Mouse (Mus musculus) neural tube, embryonic 10.5 days (tissue): ENCODE measurements around the gene Mreg.
A peak's percentile ranks its signal among the peaks of the same experiment; 100 is the strongest.
"Not testable (repeated sequence)": the region's sequence is repeated elsewhere in the genome, so short reads cannot be mapped to it uniquely, and the experiment has no call there.

Experiments used
- DNase-seq: peaks from one replicate; pipeline ENCODE4 v3.0.0-alpha.2; 2017; ENCODE audit warnings: low spot score; ENCODE audit errors: extremely low spot score

The Mreg gene

DNA sequence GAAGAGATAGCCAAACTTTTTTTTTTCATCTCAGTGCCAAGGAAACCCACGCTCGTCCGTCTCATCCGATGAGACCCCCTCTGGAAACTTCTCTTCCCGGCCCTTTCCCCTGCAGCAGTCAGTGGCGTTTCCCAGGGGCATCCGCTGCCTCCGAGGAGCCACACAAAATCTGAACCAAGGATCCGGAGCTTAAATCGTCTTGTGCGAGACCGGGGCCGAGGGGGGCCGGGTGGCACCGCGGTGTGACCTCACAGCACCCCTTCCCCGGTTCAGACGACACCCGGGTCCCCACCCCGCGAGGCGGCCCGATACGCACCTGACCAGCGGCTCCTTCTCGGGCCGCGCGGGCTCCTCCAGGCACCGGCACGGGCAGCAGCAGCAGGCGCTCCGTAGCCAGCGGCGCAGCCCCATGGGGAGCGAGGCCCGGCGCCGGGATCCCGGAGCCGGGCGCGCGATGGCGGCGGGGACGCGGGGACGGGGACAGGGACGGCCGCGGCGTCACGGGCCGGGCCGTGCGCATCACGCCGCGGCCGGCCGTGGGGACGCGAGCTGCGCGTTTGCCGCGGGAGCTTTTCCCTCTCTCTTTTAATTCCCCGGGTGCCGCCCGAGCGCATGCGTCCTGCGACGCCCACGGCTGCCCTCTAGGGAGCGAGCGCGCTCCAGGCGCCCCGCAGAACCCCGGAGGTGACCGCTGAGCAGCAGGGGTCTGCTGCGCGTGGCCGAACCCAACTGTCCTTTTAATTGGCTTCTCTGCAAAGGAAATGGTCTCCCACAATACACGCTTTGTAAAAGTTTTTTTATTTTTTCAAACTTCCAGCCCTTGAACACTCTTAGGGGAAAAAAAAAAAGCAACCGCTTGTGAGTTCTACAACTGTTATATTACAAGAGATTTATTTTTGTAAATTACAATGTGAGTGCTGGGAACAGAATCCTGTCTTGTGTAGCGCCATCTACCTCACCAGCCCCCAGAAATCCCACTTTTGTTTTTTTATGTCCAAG lies at the start of gene Mreg:
TSS of gene Mreg (minus strand) at position 607 of the 999 bp plus-strand sequence.
- peak; percentile 76 for DNase-seq

DNA sequence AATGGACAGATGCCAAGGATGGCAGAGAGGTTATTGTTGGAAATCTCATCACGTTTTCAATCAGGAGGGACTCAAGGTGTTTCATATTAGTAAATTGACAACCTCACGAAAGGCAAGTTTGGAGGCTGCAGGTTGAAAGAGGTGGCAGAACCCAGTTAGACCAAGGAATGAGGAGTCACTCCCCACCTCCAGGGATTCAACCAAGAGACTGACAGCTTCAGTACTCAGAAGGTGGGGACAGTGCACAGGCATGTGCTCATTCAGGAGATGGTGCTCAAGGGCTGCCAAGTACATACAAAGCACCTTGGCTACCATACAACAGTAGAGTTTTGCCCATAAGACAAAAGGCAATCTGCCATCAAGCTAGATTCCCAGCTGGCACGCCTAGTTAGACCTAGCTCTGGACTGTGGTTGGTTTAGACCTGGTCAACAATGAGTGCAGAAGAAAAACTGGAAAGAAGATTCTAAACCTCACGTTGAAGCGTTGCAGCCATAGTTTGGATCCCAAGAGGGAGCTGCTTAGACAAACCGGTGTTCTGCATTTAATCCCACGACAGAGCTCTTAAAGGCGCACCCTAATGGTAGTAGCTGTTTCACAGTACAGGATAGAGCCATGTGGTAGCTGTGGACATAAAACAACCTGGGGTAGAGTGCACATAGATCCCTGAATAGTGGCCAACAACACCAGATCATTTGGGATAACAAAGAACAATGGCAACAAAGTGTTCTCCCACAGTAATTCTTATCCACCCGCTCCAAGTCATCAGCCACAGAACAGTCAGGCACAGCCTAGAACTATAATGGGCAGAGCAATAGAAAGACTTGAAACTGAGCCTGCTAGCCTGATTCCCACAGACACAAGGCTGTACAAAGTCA lies 44.5 kb upstream of the Mreg start:
- DNase-seq: no peak

DNA sequence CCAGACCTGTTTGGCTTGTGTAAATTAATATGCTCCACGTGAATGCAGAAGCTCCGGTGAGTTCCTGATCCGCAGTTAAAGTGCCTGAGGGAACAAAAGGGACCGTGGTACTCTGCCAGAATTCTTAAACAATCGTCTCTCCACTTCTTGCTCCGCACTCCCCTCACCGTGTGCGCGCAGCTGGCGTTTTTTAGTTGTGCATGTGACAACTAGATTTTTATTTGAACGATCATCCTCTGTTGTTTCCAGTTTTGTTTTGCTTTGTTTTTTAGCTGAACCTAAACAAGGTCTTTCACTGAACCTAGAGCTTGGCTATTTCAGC lies 43.7 kb upstream of the Mreg start:
- DNase-seq: no peak

DNA sequence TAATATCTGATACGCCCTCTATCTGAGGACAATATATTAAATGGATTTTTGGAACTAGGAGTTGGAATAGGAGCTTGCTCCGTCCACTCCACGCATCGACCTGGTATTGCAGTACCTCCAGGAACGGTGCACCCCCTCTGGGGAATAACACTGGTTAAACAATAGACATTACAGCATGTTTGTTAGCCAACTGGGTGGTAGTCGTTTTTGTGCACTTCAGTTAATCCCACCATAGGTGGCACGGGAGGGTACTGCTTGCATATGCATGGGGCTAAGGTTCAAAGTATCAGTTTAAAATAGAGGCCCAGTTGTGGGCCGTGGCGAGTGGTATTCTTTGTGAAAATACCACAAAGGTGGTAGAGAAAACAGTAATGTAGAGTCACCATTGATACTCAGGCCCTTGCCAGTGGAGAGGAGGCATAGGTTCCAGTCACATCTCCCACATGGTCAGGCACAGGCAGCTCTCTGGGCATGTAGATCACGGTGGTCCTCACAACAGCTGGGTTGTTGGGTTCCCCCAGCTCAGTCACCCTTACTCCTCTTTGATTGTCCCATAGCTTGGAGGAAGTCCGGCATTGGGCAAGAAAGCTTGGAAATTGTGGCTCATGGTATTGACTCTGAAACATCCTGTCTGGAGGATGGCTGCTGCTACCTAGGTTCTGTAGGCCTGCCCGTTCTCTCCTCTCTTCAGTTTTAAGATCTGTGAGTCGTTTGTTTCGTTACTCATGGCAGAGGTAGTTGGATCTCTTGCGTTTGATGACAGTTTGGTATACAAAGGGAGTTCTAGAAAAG lies 43.2 kb upstream of the Mreg start:
- peak; percentile 80 for DNase-seq

DNA sequence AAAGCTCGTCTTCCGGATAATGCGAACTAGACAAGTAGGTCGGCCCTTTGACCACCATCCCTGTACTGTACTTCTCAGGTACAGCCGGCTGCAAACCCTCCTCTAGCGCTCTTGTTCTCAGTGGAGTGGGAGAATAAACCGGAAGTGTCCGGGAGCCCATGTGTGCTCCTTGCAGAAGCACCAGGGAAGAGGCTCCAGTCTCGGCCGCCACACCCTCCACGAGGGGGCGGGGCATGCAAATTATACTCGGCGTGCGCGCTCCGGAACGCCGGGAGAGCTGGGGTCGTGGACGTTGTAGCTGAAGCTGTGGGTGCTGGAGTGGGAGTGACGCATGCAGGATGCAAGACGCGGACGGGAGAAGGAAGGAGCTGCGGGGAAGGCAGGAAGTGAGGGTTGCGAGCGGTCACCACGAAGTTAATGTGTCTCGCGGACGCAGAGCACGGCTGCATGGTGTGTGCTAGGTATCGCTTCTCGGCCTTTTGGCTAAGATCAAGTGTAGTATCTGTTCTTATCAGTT lies 42.5 kb upstream of the Mreg start:
- peak; percentile 95 for DNase-seq

DNA sequence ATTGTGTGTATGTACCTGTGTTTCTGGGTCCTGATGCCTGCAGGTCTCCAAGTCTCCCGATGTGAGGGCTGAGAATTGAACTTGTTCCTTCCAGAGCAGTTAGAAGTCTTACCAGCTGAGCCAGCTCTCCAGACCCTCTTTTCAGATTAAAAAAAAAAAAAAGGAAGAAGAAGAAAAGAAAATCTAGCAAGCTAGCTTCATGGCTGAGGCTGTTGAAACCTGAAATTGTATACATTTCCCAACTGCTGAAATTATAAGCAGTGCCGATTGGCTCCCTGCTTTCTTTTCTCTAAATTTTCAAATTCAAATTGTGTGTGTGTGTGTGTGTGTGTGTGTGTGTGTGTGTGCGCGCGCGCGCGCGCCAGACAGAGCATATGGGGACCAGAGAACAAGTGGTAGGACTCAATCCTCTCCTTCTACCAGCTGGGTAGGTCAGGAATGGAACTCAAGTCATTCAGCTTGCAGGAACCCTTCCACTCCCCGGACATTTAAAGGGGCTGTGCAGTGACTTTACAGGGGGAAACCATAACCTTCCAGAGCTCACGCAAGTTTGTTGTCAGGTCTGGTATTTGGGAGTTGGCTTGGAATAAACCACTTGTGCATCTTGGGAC lies 41.9 kb upstream of the Mreg start:
- no peak for DNase-seq

DNA sequence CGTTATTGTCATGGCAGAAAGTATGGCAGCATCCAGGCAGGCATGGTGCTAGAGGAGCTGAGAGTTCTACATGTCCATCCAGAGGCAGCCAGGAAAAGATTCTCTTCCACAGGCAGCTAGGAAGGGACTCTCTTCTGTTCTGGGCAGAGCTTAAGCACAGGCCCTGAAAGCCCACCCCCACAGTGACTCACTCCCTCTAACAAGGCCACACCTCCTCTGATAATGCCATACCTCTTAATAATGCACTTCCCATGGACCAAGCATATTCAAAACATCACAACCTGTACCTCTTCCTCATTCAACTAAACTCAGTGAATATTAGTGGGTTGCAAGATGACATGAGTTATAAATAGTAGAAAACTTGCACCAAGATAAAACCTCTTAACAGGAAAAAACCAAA lies 39.7 kb upstream of the Mreg start:
- DNase-seq: no peak

DNA sequence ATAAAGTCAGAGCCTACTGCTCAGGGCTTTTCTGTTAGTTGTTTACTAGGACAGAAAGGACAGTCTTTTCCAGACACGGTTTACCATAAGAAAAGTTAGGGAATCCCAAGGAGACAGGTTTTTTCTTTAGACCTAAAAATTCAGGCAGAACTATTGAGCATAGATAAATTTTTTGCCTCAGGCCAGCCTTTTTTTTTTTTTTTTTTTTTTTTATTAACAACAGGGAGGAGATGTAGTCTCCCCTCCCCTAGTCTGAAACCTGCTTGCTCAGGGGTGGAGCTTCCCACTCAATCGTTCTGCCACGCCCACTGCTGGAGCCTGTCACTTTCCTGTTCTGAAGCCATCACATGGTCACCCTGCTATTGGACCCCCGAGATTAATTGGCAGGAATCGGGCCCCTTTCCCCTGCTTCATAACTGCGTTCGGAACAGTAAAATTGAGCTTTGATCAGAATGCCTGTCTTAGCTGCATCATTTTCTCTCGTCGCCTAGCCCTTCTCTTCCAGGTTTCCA lies 36.2 kb upstream of the Mreg start:
- DNase-seq: not testable (repeated sequence)

DNA sequence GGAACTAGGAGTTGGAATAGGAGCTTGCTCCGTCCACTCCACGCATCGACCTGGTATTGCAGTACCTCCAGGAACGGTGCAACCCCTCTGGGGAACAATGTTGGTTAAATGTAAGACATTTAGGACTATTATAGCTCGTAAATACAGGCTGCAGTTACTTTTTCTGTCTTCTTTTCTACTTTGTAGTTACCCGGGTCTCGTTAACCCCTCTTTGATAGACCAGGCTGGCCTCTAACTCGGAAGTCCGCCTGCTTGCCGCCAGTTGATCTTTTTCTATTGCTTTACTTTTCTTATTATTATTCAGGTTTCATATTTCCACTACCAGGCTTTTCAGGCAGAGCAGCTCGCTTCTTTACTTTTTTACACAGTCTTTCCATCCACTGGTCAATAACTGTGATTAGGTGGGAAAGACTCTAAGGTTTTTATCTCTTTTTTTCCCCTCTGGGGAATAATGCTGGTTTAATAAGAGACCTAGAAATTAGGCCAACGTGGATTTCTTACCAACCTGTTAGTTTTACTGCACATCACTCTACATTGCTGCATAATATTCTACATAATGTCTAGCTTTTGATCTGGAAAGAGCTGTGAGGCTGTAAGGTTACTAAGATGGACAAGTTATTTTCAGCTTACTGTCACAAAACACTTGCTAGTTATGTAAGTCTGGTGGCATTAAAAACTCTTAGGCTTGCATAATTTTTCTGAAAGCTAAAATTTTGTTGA lies 32.4 kb upstream of the Mreg start:
- DNase-seq: peak; percentile 59

DNA sequence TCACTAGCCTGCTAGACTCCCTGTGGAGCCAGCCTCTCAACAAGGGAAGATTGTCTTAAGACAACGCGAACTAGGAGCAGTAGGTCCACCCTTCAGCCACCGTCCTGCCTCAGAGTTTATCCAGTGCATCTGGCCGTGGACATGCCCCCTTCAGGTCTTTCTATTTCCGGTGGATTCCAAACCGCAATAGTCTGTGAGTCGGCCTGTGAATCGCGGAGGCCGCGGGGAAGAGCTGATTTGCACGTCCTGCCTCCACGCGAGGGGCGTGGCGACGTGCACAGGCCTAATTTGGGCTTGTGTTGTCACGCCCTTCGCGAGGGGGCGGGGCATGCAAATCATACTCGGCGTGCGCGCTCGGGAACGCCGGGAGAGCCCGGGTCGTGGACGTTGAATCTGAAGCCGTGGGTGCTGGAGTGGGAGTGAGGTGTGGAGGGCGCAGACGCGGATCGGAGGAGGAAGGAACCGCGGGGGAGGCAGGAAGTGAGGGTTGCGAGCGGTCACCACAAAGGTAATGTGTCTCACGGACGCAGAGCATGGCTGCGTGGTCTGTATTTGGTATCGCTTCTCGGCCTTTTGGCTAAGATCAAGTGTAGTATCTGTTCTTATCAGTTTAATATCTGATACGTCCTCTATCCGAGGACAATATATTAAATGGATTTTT lies 31.7 kb upstream of the Mreg start:
- DNase-seq: peak; percentile 98

DNA sequence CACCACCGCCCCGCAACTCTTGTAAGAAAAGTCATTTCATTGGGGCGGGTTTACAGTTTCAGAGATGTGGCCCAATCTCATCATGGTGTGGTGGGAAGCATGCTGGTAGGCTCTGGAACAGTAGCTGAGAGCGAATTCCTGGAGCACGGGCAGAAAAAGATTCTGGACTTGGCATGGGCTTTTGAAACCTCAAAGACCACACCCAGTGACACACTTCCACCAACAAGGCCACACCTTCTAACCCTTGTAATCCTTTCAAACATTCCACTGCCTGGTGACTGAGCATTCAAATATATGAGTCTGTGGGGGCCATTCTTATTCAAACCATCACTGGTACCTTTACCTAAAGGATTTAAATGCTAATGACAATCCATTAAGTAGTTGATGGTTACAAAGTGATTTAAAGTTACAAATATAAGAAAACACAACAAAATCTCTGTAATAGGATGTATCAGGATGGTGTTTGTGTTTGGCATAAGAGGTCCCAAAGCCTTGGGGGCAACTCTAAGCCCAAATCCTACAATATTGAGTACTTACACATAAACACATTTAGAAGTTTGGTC lies 30.6 kb upstream of the Mreg start:
- DNase-seq: no peak

DNA sequence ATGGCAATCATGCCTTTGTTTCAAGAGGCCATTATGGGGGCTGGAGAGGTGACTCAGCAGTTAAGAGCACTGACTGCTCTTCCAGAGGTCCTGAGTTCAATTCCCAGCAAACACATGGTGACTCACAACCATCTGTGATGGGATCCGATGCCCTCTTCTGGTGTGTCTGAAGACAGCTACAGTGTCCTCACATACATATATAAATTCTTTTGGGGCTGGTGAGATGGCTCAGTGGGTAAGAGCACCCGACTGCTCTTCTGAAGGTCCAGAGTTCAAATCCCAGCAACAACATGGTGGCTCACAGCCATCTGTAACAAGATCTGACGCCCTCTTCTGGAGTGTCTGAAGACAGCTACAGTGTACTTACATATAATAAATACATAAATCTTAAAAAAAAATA lies 27.0 kb upstream of the Mreg start:
- DNase-seq: not testable (repeated sequence)

DNA sequence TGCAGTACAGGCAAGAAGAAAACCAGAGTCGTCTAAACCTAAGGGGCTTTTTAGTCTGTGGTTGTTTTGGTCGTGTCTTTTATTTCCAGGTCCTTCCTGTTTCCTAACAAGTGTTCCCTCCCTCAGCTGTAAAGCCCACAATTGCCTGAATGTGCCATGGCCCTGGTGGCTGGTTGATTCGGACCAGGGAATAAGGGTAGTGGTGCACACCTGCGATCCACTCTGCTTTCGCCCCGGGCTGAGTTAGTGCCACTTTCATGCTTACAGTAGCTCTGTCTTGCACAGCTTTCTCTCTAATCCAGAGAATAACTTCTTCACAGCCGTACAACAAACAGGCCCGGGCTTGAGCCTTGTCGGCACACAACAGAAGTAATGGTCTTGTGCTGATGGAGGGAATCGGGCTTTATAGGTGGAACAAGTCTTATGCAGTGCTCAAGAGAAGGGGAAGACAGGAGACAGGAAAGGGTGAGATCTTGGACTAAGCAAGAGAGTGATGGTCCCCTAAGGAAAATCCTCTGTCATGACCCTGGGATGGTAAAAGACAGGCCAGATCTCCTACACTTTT lies 26.0 kb upstream of the Mreg start:
- no peak for DNase-seq

DNA sequence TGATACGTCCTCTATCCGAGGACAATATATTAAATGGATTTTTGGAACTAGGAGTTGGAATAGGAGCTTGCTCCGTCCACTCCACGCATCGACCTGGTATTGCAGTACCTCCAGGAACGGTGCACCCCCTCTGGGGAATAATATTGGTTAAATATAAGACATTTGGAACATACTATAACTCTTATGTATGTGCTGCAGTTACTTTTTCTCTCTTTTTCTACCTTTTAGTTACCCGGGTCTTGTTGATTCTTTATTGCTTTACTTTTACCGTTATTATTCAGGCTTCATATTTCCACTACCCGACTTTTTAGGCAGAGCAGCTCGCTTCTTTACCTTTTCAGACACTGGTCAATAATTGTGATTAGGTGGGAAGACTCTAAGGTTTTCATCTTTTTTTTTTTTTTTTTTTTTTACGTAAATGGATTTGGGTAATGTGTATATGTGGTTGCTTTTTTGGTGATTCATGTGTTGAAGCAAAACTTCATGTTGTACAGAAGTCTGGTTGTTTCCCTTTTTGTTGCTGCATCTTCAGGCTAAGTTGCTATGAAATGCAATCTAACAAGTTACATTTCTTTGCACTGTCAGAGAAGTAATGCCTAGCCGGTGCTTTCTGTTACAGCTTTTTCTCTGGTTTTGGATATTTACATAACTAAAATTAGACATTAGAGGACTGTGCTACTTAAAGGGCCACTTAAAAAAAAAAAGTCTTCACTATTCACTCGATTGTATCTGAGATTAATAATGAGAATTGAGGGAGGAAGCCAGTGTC lies 25.1 kb upstream of the Mreg start:
- DNase-seq: no peak

DNA sequence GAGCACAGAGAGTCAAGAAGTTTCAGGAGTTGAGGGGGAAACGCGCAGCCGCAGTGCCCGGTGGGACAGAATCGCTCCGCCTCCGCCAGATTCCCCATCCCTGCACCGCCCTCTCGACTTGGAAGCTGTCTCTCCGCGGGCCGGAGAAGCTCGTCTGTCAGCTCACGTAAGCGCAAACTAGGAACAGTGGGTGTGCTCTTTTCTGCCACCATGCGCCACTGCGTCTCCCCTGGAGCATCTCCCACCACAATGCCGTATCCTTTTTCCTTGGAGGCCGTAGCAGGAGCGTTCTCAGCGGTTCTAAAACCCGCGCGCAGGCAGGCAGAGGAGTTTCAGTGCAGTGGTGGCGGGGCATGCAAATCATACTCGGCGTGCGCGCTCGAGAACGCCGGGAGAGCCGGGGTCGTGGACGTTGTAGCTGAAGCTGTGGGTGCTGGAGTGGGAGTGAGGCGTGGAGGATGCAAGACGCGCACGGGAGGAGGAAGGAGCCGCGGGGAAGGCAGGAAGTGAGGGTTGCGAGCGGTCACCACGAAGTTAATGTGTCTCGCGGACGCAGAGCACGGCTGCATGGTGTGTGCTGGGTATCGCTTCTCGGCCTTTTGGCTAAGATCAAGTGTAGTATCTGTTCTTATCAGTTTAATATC lies 24.4 kb upstream of the Mreg start:
- peak; percentile 85 for DNase-seq

DNA sequence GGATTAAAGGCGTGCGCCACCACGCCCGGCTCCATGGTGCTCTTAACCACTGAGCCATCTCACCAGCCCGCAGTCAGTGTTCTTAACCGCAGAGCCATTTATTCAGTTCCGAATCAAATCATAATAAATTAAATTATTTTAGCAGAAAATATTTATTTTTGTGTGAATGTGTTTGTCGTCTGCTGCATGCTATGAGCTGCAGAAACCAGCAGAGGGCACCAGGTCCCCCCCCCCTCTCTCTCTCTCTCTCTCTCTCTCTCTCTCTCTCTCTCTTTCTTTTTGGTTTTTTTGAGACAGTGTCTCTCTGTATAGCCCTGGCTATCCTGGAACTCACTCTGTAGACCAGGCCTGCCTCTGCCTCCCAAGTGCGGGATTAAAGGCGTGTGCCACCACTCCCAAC lies 20.5 kb upstream of the Mreg start:
- DNase-seq: not testable (repeated sequence)

DNA sequence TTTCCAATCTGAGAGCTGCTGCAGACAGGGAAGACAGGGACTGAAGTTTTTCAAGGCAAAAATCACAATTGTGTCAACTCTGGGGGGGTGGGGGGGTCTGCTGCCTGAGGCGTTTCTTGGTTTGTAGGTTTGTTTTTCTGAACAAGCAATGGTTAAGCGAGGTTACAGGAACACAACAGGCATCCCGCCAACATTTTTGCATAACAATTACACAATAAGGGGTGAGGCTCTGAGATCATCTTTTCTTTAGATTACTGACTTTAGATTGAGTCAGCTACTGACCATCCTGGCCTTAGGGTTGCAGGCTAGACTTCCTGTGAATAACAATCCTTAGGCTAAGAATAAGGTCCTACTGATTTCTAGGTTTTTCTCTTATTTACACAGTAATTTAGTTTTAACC lies 16.9 kb upstream of the Mreg start:
- no peak for DNase-seq
